Mouse (Mus musculus) lung, postnatal 0 days (tissue): ENCODE data around the gene AI467606. TPM values are rescaled to one million over a fixed set of nuclear protein-coding genes. Genes with fewer than 3 reads are reported as not detected.
A peak's percentile ranks its signal among the peaks of the same experiment; 100 is the strongest.

ENCODE experiments used
- ATAC-seq: fragments of 200-750 bp; cut with Nextera tagmentation; 2 replicates; pipeline ENCODE4 v1.8.0; 2017; ENCODE audit warnings: moderate library complexity
- DNase-seq: peaks from one replicate; pipeline ENCODE4 v3.0.0-alpha.2; 2016; ENCODE audit warnings: low spot score
- H3K27ac ChIP-seq: fragments of 300-500 bp; sonication (generic); 2 replicates; pipeline ENCODE4 v1.5.1; 2014; ENCODE audit warnings: antibody characterized with exemption, mild to moderate bottlenecking, low read length, mixed read lengths
- H3K27me3 ChIP-seq: fragments of 300-500 bp; sonication (generic); replicated peaks from 2 replicates; pipeline ENCODE4 v1.6.1; 2014; ENCODE audit warnings: low read length, mixed read lengths; ENCODE audit not compliant: insufficient read depth
- H3K36me3 ChIP-seq: fragments of 300-500 bp; sonication (generic); 2 replicates; pipeline ENCODE4 v1.6.1; 2014; ENCODE audit warnings: low read length, mixed read lengths; ENCODE audit not compliant: insufficient read depth
- H3K4me1 ChIP-seq: fragments of 300-500 bp; sonication (generic); 2 replicates; pipeline ENCODE4 v1.6.1; 2014; ENCODE audit warnings: antibody characterized with exemption, low read depth, low read length, mixed read lengths; ENCODE audit not compliant: insufficient read depth
- H3K4me2 ChIP-seq: fragments of 300-500 bp; sonication (generic); replicated peaks from 2 replicates; pipeline ENCODE4 v1.6.1; 2014; ENCODE audit warnings: low read depth, mild to moderate bottlenecking, low read length, moderate library complexity, mixed read lengths
- H3K4me3 ChIP-seq: fragments of 300-500 bp; sonication (generic); 2 replicates; pipeline ENCODE4 v1.5.1; 2014; ENCODE audit warnings: low read depth, low read length
- H3K9ac ChIP-seq: fragments of 300-500 bp; sonication (generic); replicated peaks from 2 replicates; pipeline ENCODE4 v1.6.1; 2014; ENCODE audit warnings: low read depth, mild to moderate bottlenecking
- H3K9me3 ChIP-seq: fragments of 300-500 bp; sonication (generic); 2 replicates; pipeline ENCODE4 v1.6.1; 2016; ENCODE audit warnings: low read length, mixed read lengths
- CTCF ChIP-seq: IDR thresholded peaks from 2 replicates; pipeline ENCODE4 v1.5.1; 2016; ENCODE audit warnings: antibody characterized with exemption, mild to moderate bottlenecking
- EP300 ChIP-seq: IDR thresholded peaks from 2 replicates; pipeline ENCODE4 v1.6.1; 2016; ENCODE audit warnings: antibody characterized with exemption, mild to moderate bottlenecking, control low read depth
- WGBS: fragments of 180-500 bp; shearing (Covaris S2); extraction: QIAGEN DNeasy Blood & Tissue Kit; methylation state at CpG from one replicate; pipeline ENCODE4 v1.1.7; 2014; 5-methylcytosine and 5-hydroxymethylcytosine counted together
- polyA plus RNA-seq: library from polyadenylated mRNA; unstranded; fragments of >200 nt; fragmentation: Nextera tagmentation; extraction: Ambion mirVana; gene quantifications from 2 replicates; pipeline ENCODE4 v1.2.1, GENCODE M21; 2015

Gene AI467606
- polyA plus RNA-seq, 1 experiment from 2014 or later, result 16.0 TPM

GRCm38 (mm10) chr7:127070871-127071413 is 20.2 kb upstream of the AI467606 start:
- H3K27ac ChIP-seq, result no peak overlapping the region
- no peak for DNase-seq
- no peaks in the 10 kb centered on the region for H3K27me3 ChIP-seq
- H3K9ac ChIP-seq, result no peak overlapping the region
- no peak overlapping the region for H3K4me2 ChIP-seq
- H3K4me1 ChIP-seq, result no peaks in the 10 kb centered on the region
- TF ChIP-seq CTCF (no peak), EP300 (no peak)
- H3K36me3 ChIP-seq, result no peaks in the 10 kb centered on the region
- 68% methylated on average over 4 of the region's 4 CpGs for WGBS
- no peak for ATAC-seq
- H3K4me3 ChIP-seq, result no peak overlapping the region
- H3K9me3 ChIP-seq, result no peaks in the 10 kb centered on the region

- ATAC-seq (no peak), DNase-seq (no peak)
- no peaks in the 10 kb centered on the region for H3K4me1 ChIP-seq
- no peak for TF ChIP-seq EP300
- TF ChIP-seq CTCF, result no peak
- no peak overlapping the region for H3K4me2 ChIP-seq
- no peaks in the 10 kb centered on the region for H3K27me3 ChIP-seq
- no peak overlapping the region for H3K27ac ChIP-seq
- H3K4me3 ChIP-seq, result no peak overlapping the region
- WGBS, result 79% methylated on average over 4 of the region's 4 CpGs
- H3K36me3 ChIP-seq, result no peaks in the 10 kb centered on the region
- no peaks in the 10 kb centered on the region for H3K9me3 ChIP-seq
- H3K9ac ChIP-seq, result no peak overlapping the region
Measured at GRCm38 (mm10) chr7:127073221-127073620, 17.9 kb upstream of the AI467606 start.

GRCm38 (mm10) chr7:127076188-127076587 is 15.0 kb upstream of the AI467606 start:
- no peak overlapping the region for H3K4me3 ChIP-seq
- 78% methylated on average over 5 of the region's 5 CpGs for WGBS
- H3K9ac ChIP-seq, result no peak overlapping the region
- H3K27me3 ChIP-seq, result no peaks in the 10 kb centered on the region
- TF ChIP-seq CTCF, result no peak
- TF ChIP-seq EP300, result no peak
- no peaks in the 10 kb centered on the region for H3K4me1 ChIP-seq
- H3K36me3 ChIP-seq, result no peaks in the 10 kb centered on the region
- no peak overlapping the region for H3K27ac ChIP-seq
- ATAC-seq (no peak), DNase-seq (no peak)
- no peak overlapping the region for H3K4me2 ChIP-seq
- H3K9me3 ChIP-seq, result no peaks in the 10 kb centered on the region

- H3K36me3 ChIP-seq, result no peaks in the 10 kb centered on the region
- H3K4me2 ChIP-seq, result no peak overlapping the region
- WGBS, result 84% methylated on average over 3 of the region's 3 CpGs
- TF ChIP-seq CTCF (peak; percentile 20; the same call in 1 of the 2 replicates), EP300 (no peak)
- no peaks in the 10 kb centered on the region for H3K4me1 ChIP-seq
- no peak overlapping the region for H3K27ac ChIP-seq
- H3K4me3 ChIP-seq, result no peak overlapping the region
- H3K9me3 ChIP-seq, result no peaks in the 10 kb centered on the region
- H3K9ac ChIP-seq, result no peak overlapping the region
- DNase-seq (no peak), ATAC-seq (no peak)
- H3K27me3 ChIP-seq, result no peaks in the 10 kb centered on the region
Measured at GRCm38 (mm10) chr7:127077692-127078091, 13.5 kb upstream of the AI467606 start.

- no peak overlapping the region for H3K27ac ChIP-seq
- no peaks in the 10 kb centered on the region for H3K36me3 ChIP-seq
- no peaks in the 10 kb centered on the region for H3K27me3 ChIP-seq
- H3K4me2 ChIP-seq, result no peak overlapping the region
- no peak overlapping the region for H3K9ac ChIP-seq
- H3K4me1 ChIP-seq, result no peaks in the 10 kb centered on the region
- no peak for TF ChIP-seq EP300
- no peak for TF ChIP-seq CTCF
- 48% methylated on average over 3 of the region's 3 CpGs for WGBS
- no peaks in the 10 kb centered on the region for H3K9me3 ChIP-seq
- H3K4me3 ChIP-seq, result no peak overlapping the region
- ATAC-seq, result peak; percentile 12
- DNase-seq, result peak; percentile 39
Measured at GRCm38 (mm10) chr7:127080045-127080444, 11.1 kb upstream of the AI467606 start.

GRCm38 (mm10) chr7:127082271-127082670 is 8.9 kb upstream of the AI467606 start:
- ATAC-seq (no peak), DNase-seq (no peak)
- 70% methylated on average over 8 of the region's 8 CpGs for WGBS
- H3K4me2 ChIP-seq, result no peak overlapping the region
- no peaks in the 10 kb centered on the region for H3K36me3 ChIP-seq
- H3K9ac ChIP-seq, result no peak overlapping the region
- H3K9me3 ChIP-seq, result no peaks in the 10 kb centered on the region
- H3K27me3 ChIP-seq, result no peaks in the 10 kb centered on the region
- no peaks in the 10 kb centered on the region for H3K4me1 ChIP-seq
- TF ChIP-seq CTCF (no peak), EP300 (no peak)
- no peak overlapping the region for H3K4me3 ChIP-seq
- no peak overlapping the region for H3K27ac ChIP-seq

GRCm38 (mm10) chr7:127082995-127083394 is 8.2 kb upstream of the AI467606 start:
- Histone ChIP-seq H3K36me3 (no peaks in the 10 kb centered on the region), H3K9me3 (no peaks in the 10 kb centered on the region), H3K27ac (no peak overlapping the region), H3K27me3 (no peaks in the 10 kb centered on the region), H3K9ac (no peak overlapping the region), H3K4me1 (no peaks in the 10 kb centered on the region), H3K4me3 (no peak overlapping the region), H3K4me2 (no peak overlapping the region)
- no peak for DNase-seq
- ATAC-seq, result no peak
- no peak for TF ChIP-seq EP300
- no peak for TF ChIP-seq CTCF
- WGBS, result 43% methylated on average over 2 of the region's 2 CpGs
